Mouse (Mus musculus) heart, embryonic 13.5 days (tissue): ENCODE results near the gene Cxcl5. TPM values are rescaled to one million over a fixed set of nuclear protein-coding genes. Genes with fewer than 3 reads are reported as not detected.
"Not testable (repeated sequence)": the region's sequence is repeated elsewhere in the genome, so short reads cannot be mapped to it uniquely, and the experiment has no call there.

Experiments
- ATAC-seq: fragments of 200-750 bp; cut with Nextera tagmentation; 2 replicates; pipeline ENCODE4 v1.8.0; 2017; ENCODE audit warnings: moderate TSS enrichment; ENCODE audit not compliant: insufficient number of reproducible peaks, low FRiP score, low TSS enrichment; ENCODE audit errors: extremely low read depth
- H3K27ac ChIP-seq: fragments of 300-500 bp; sonication (generic); replicated peaks from 2 replicates; pipeline ENCODE4 v1.5.1; 2015; ENCODE audit warnings: moderate library complexity, mild to moderate bottlenecking, inconsistent platforms
- H3K27me3 ChIP-seq: fragments of 300-500 bp; sonication (generic); replicated peaks from 2 replicates; pipeline ENCODE4 v1.6.1; 2015; ENCODE audit warnings: mild to moderate bottlenecking, inconsistent platforms
- H3K36me3 ChIP-seq: fragments of 300-500 bp; sonication (generic); 2 replicates; pipeline ENCODE4 v1.6.1; 2015; ENCODE audit warnings: mild to moderate bottlenecking, inconsistent platforms
- H3K4me1 ChIP-seq: fragments of 300-500 bp; sonication (generic); 2 replicates; pipeline ENCODE4 v1.6.1; 2015; ENCODE audit warnings: inconsistent platforms
- H3K4me2 ChIP-seq: fragments of 300-500 bp; sonication (generic); 2 replicates; pipeline ENCODE4 v1.6.1; 2015; ENCODE audit warnings: inconsistent platforms, mild to moderate bottlenecking, moderate library complexity
- H3K4me3 ChIP-seq: fragments of 300-500 bp; sonication (generic); 2 replicates; pipeline ENCODE4 v1.5.1; 2015; ENCODE audit warnings: moderate library complexity, mild to moderate bottlenecking, inconsistent platforms
- H3K9ac ChIP-seq: fragments of 300-500 bp; sonication (generic); 2 replicates; pipeline ENCODE4 v1.6.1; 2015; ENCODE audit warnings: inconsistent platforms, mild to moderate bottlenecking, moderate library complexity
- H3K9me3 ChIP-seq: fragments of 300-500 bp; sonication (generic); 2 replicates; pipeline ENCODE4 v1.6.1; 2016; ENCODE audit warnings: inconsistent platforms
- WGBS: fragments of 180-500 bp; shearing (Covaris S2); methylation state at CpG from one replicate; pipeline ENCODE4 v1.1.7; 2015; ENCODE audit warnings: mixed read lengths; 5-methylcytosine and 5-hydroxymethylcytosine counted together
- polyA plus RNA-seq: library from polyadenylated mRNA; unstranded; fragments of >200 nt; fragmentation: Nextera tagmentation; extraction: Ambion mirVana; gene quantifications from 2 replicates; pipeline ENCODE4 v1.2.1, GENCODE M21; 2015

Gene Cxcl5
- polyA plus RNA-seq, 1 experiment from 2014 or later, result 0.17 TPM

DNA sequence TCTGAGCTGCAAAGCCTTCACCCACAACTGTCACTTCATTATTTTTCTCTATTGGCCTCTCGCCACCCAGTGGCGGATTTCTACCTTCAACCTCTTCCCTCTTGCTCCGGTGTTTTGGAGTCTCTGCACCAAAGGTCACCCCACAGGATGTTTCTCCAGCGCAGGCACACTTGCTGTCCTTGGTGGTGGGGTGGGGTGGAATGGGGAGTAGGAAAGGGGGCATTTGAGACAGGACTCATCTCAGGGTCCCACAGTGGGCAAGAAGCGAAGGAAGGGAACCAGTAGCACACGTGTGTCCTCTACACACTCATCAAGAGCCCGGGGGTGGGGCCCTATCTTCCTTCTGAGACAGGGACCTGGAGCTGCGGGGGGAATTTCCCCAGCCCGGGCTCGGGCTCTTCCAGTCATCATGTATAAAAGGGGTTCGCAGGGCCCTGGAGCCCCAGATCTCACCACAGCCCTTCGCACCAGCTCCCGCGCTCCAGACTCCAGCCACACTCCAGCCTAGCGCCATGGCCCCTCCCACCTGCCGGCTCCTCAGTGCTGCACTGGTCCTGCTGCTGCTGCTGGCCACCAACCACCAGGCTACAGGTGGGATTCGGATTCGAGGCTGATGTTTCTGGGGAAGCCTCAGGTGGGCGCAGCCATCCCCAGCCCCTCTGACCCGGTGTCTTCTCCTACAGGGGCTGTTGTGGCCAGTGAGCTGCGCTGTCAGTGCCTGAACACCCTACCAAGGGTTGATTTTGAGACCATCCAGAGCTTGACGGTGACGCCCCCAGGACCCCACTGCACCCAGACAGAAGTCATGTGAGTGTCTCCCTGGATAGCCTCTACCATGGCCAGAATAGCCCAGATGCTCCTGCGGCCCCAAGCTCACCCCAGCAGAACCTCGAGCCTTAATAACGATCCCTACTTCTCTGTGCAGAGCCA, 26.8 kb downstream of the Cxcl5 start, which contains the start of gene Cxcl3:
Cxcl3 (plus strand) TSS at position 445 of the 930 bp plus-strand sequence.
- no peak within 1 kb of the TSS for H3K27ac ChIP-seq
- peak; percentile 58 for ATAC-seq
- H3K4me3 ChIP-seq, result peak within 1 kb of the TSS; percentile 47
- 14% methylated on average over 26 of the region's 26 CpGs for WGBS
- peaks cover 12% of the 10 kb centered on the region; the same call in 1 of the 2 replicates for H3K27me3 ChIP-seq
- no peaks in the 10 kb centered on the region for H3K9me3 ChIP-seq
- peak within 1 kb of the TSS; percentile 77 for H3K4me2 ChIP-seq
- peaks cover 2% of the 10 kb centered on the region; the same call in 1 of the 2 replicates for H3K4me1 ChIP-seq
- H3K9ac ChIP-seq, result peak within 1 kb of the TSS; percentile 66
- H3K36me3 ChIP-seq, result no peaks in the 10 kb centered on the region

DNA sequence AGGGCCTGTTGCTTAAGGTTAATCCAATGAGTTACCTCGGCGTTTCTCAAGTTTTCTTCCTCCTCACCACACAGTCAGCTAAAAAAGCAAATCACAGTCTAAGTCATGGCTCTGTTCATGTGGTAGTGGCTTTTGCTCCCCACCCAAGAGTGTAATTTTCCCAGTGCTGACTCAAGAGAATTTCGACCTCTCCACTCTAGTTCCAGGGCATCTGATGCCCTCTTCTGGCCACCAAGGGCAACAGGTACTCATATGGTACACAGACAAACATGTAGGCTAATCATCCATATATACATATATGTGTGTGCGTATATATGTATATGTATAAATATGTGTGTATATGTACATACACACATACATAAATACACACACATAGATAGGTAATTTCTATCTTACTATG, 29.0 kb downstream of the Cxcl5 start:
- ATAC-seq, result no peak
- WGBS, result 66% methylated on average over 4 of the region's 4 CpGs
- peaks cover 12% of the 10 kb centered on the region; the same call in 1 of the 2 replicates for H3K27me3 ChIP-seq

DNA sequence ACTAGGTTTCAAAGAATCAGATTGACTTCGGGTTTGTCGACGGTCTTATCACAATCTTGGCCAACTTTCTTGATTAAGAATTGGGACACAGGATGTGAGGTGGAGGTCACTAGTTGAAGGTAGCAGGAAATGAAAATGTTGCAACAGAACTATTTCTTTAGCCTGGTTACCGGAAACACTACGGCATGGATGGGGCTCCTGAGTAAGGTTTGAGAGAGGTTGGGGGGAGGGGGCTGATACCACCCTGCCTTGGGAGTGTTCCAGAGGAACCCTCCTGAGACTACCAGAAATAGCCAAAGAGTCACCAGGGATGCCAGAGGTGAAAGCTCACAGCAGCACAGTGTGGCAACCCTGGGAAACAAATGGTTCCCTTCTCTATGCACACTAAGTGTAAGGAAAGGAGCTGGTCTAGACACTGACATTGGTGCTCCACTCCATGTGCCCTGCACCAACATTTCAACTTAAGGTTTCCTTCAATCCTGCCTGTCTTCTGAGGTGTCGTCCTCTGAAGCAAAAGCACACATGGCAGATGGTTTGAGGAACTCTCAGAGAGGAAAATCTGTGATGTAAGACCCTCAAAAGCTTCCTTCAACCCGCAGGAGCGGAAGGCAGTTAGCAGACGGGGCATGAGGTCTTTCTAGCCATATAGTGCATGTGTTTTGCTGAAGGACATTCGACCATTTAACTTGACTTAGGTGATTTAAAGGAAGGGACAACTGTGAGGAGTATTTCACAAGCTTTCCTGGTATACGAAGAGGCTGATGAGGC, 30.3 kb downstream of the Cxcl5 start:
- peaks cover 2% of the 10 kb centered on the region; the same call in 1 of the 2 replicates for H3K4me1 ChIP-seq
- no peak for ATAC-seq
- 64% methylated on average over 11 of the region's 11 CpGs for WGBS

More for the DNA sequence above, 29.0 kb downstream of the Cxcl5 start:
- Histone ChIP-seq H3K4me1 (peaks cover 2% of the 10 kb centered on the region; the same call in 1 of the 2 replicates), H3K9me3 (no peaks in the 10 kb centered on the region), H3K4me2 (no peak overlapping the region), H3K27ac (no peak overlapping the region), H3K36me3 (no peaks in the 10 kb centered on the region), H3K4me3 (no peak overlapping the region), H3K9ac (no peak overlapping the region)

DNA sequence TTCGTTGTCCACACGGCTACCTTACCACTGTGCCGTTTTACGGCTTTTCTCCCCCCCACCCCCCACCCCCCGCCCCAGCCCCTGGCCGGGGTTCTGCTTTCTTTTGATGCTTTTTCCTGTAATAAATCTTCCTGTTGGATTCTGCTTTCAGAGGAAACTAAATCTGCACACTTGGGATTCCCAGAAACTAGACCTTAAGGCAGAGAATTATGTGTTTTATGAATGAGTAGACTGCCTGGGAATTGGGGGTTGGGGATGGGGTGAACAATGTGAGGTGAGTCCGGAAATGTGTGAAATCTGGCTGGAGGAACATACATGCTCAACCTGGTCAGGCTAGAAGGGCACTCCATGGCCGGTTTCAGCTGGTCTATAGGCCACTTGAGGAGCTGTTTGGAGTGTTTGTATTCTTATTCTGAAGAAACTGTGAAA, 30.9 kb downstream of the Cxcl5 start:
- Histone ChIP-seq H3K27ac (no peak overlapping the region), H3K9ac (no peak overlapping the region), H3K36me3 (no peaks in the 10 kb centered on the region), H3K9me3 (no peaks in the 10 kb centered on the region), H3K4me3 (no peak overlapping the region), H3K4me1 (peaks cover 2% of the 10 kb centered on the region; the same call in 1 of the 2 replicates), H3K4me2 (no peak overlapping the region), H3K27me3 (peaks cover 6% of the 10 kb centered on the region; the same call in 1 of the 2 replicates)
- 60% methylated on average over 8 of the region's 8 CpGs for WGBS
- no peak for ATAC-seq

More for the DNA sequence above, 30.3 kb downstream of the Cxcl5 start:
- Histone ChIP-seq H3K36me3 (no peaks in the 10 kb centered on the region), H3K9ac (no peak overlapping the region), H3K27me3 (peaks cover 12% of the 10 kb centered on the region; the same call in 1 of the 2 replicates), H3K4me2 (no peak overlapping the region), H3K4me3 (no peak overlapping the region), H3K27ac (no peak overlapping the region), H3K9me3 (no peaks in the 10 kb centered on the region)

DNA sequence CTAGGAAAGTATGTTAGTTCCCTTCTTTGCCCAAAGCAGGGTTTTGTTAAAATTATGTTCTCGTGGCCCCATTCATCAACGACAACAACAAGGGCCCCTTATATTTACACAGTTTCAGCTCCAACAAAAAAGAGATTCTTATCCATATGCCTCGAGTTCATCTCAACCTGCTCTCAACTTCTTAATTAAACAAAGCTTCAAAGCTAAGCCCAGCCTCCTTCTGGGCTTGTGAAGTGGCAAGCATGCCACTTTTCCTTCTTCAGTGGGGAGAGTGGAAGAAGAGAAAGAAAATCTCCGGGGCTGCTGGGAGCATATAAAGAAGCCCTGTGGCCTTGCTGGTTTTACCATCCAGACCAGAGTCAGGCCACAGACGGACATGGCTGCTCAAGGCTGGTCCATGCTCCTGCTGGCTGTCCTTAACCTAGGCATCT, 35.0 kb downstream of the Cxcl5 start, which contains the start of gene Cxcl15:
Cxcl15 (plus strand) TSS at position 340 of the 431 bp plus-strand sequence.
- Histone ChIP-seq H3K4me1 (no peaks in the 10 kb centered on the region), H3K36me3 (no peaks in the 10 kb centered on the region), H3K27ac (no peak within 1 kb of the TSS), H3K4me2 (no peak within 1 kb of the TSS), H3K4me3 (no peak within 1 kb of the TSS), H3K9ac (no peak within 1 kb of the TSS), H3K27me3 (no peaks in the 10 kb centered on the region), H3K9me3 (no peaks in the 10 kb centered on the region)
- 62% methylated on average over 5 of the region's 5 CpGs for WGBS
- no peak for ATAC-seq

DNA sequence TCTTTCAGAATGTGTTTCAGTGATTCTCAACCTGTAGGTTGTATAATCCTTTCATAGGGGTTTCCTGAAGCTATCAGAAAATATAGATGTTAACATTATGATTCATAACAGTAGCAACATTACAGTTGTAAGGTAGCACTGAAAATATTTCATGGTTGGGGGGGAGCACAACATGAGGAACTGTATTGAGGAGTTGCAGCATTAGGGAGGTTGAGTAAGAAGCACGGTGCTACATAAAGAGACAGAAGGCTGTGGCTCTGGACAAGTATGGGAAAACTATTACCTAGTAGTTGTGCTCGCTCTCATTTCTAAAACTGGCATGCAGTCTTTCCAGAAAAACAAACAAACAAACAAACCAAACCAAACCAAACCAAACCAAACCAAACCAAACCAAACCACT, 36.2 kb downstream of the Cxcl5 start:
- 72% methylated on average over 2 of the region's 2 CpGs for WGBS
- not testable (repeated sequence) for H3K27ac ChIP-seq, H3K27me3 ChIP-seq, H3K9me3 ChIP-seq, H3K4me1 ChIP-seq, H3K36me3 ChIP-seq, H3K4me3 ChIP-seq, H3K4me2 ChIP-seq, ATAC-seq, H3K9ac ChIP-seq

DNA sequence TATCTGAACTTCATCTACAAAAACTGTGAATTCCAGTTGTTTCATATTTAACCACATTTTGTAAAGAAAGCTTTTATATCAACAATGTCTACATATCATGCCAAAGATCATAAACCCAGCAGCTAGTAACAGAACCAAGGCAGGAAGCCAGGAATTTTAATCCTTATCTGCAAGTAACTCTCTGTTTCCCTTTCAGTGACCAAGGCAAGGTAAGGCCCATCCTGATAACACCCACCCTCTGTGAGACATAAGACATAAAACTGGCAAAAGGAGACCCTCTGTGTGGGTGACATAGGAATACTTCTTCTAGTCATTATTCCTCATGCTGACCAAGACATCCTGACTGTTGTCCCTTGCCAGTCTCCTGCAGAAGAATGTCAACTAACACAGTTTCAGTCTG, 45.4 kb downstream of the Cxcl5 start:
- no peaks in the 10 kb centered on the region for H3K4me1 ChIP-seq
- no peak overlapping the region for H3K4me2 ChIP-seq
- H3K27ac ChIP-seq, result no peak overlapping the region
- H3K4me3 ChIP-seq, result no peak overlapping the region
- no peak for ATAC-seq
- no peaks in the 10 kb centered on the region for H3K27me3 ChIP-seq
- H3K9ac ChIP-seq, result no peak overlapping the region
- H3K36me3 ChIP-seq, result no peaks in the 10 kb centered on the region
- H3K9me3 ChIP-seq, result no peaks in the 10 kb centered on the region

DNA sequence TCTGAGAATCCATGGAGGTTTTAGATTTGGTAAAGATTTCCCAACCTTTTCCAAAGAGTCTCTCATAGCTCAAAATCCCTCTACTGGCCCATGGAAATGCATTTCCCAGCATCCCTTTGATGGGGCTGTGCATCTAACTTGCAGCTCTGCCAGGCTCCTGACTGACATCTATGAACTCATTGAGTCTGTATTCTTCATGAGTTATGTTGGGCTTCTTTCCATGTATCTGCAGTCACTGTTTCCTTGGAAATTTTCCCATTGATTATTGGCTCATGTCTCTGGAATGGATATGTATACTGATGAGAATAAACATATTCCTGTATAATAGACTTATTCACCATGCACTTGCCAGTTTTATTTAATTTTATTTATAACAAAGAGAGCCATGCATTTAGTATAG, 46.9 kb downstream of the Cxcl5 start:
- Histone ChIP-seq H3K9me3 (no peaks in the 10 kb centered on the region), H3K9ac (no peak overlapping the region), H3K4me1 (no peaks in the 10 kb centered on the region), H3K4me2 (no peak overlapping the region), H3K36me3 (no peaks in the 10 kb centered on the region), H3K27me3 (no peaks in the 10 kb centered on the region), H3K4me3 (no peak overlapping the region), H3K27ac (no peak overlapping the region)
- ATAC-seq, result no peak

DNA sequence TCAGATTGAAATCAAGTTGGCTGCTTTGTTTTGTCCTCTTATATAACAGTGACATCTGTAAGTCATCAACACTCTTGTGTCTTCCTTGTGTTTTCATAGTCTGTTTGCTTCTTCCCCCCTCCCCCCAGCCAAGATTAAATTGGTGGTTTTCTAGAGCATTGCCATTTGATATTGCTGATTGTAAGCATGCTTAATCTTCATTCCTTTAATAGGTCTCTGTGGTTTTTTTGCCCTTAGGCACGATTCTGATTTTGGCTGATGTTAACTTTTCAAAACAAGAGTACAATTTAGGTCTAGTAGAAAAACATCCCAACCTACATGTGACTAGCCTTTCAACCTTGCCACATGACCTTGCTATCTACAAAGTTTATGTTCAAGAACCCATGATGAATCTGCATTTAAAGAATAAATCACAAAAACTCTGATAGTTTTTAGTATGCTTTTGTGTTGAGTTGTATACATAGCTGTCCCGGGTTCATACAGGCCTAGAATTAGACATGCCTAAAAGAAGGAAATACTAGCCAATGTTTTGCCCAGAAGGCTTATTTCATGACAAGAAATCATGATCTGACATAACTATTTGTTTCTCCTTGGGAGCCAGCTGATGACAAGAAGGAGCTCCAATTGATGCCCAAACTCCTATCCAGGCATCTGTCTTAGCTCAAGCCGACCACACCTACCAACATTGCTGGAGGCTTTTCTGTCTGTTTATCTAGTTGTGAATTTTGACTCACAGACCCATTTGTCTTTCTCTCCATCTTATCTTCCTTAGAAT, 48.2 kb downstream of the Cxcl5 start:
- H3K27ac ChIP-seq, result no peak overlapping the region
- H3K36me3 ChIP-seq, result no peaks in the 10 kb centered on the region
- ATAC-seq, result no peak
- no peaks in the 10 kb centered on the region for H3K9me3 ChIP-seq
- no peak overlapping the region for H3K4me3 ChIP-seq
- no peaks in the 10 kb centered on the region for H3K4me1 ChIP-seq
- H3K4me2 ChIP-seq, result no peak overlapping the region
- no peaks in the 10 kb centered on the region for H3K27me3 ChIP-seq
- no peak overlapping the region for H3K9ac ChIP-seq
- WGBS, result 64% methylated on average over 3 of the region's 3 CpGs
